Mouse (Mus musculus): ENCODE results near the gene Csnk1g2. TPM values are rescaled to one million over a fixed set of nuclear protein-coding genes. Genes with fewer than 3 reads are reported as not detected.
"Not testable (repeated sequence)": the region's sequence is repeated elsewhere in the genome, so short reads cannot be mapped to it uniquely, and the experiment has no call there.

Gene Csnk1g2
- polyA plus RNA-seq, 1 experiment from 2014 or later = 79.9 TPM

GRCm38 (mm10) chr10:80589879-80590854, 32.5 kb upstream of the Csnk1g2 start, which contains the start of gene Abhd17a:
Abhd17a (minus strand) TSS chr10:80590341.
- Histone ChIP-seq H3K36me3 (ENCODE audit: control insufficient read depth, insufficient read depth, low read length) (peaks cover 8% of the 10 kb centered on the region), H3K27ac (ENCODE audit: low read length) (peak within 1 kb of the TSS; percentile 68), H3K27me3 (ENCODE audit: control insufficient read depth, insufficient read depth, low read depth, low read length) (0 out of 2 replicates have a peak, but pooled peaks cover 4% of the 10 kb centered on the region), H3K4me1 (ENCODE audit: control insufficient read depth, insufficient read depth, low read length) (peaks cover 17% of the 10 kb centered on the region), H3K9me3 (replicated peaks; ENCODE audit: control insufficient read depth, low read length, poor library complexity, severe bottlenecking) (no peaks in the 10 kb centered on the region), H3K9ac (ENCODE audit: low read depth, low read length) (peak within 1 kb of the TSS; percentile 94), H3K4me3 (ENCODE audit: low read depth, low read length) (peak within 1 kb of the TSS; percentile 92), H3K4me2 (ENCODE audit: low read length) (peak within 1 kb of the TSS; percentile 65)
- WGBS = under 1% methylated on average over 68 of the region's 73 CpGs
- ATAC-seq = peak; percentile 95

- no peaks in the 10 kb centered on the region for H3K4me1 ChIP-seq (ENCODE audit: control insufficient read depth, insufficient read depth, low read length)
Observed at GRCm38 (mm10) chr10:80596318-80596717, 26.3 kb upstream of the Csnk1g2 start.

GRCm38 (mm10) chr10:80602698-80603325, 19.8 kb upstream of the Csnk1g2 start, which contains the start of the genes Scamp4 and Adat3:
Scamp4 (plus strand) TSS chr10:80602872.
Adat3 (plus strand) TSS chr10:80602880.
- H3K4me2 ChIP-seq (ENCODE audit: low read length) = peak within 1 kb of the TSS; percentile 77
- H3K27me3 ChIP-seq (ENCODE audit: control insufficient read depth, insufficient read depth, low read depth, low read length) = peaks cover 2% of the 10 kb centered on the region; the same call in 1 of the 2 replicates
- peak; percentile 95 for ATAC-seq
- peak within 1 kb of the TSS; percentile 93 for H3K27ac ChIP-seq (ENCODE audit: low read length)
- H3K36me3 ChIP-seq (ENCODE audit: control insufficient read depth, insufficient read depth, low read length) = peaks cover 18% of the 10 kb centered on the region
- H3K4me1 ChIP-seq (ENCODE audit: control insufficient read depth, insufficient read depth, low read length) = peaks cover 18% of the 10 kb centered on the region
- under 1% methylated on average over 54 of the region's 54 CpGs for WGBS
- H3K4me3 ChIP-seq (ENCODE audit: low read depth, low read length) = peak within 1 kb of the TSS; percentile 73
- no peaks in the 10 kb centered on the region for H3K9me3 ChIP-seq (replicated peaks; ENCODE audit: control insufficient read depth, low read length, poor library complexity, severe bottlenecking)
- H3K9ac ChIP-seq (ENCODE audit: low read depth, low read length) = peak within 1 kb of the TSS; percentile 80

More at GRCm38 (mm10) chr10:80596318-80596717, 26.3 kb upstream of the Csnk1g2 start:
- Histone ChIP-seq H3K27me3 (ENCODE audit: control insufficient read depth, insufficient read depth, low read depth, low read length) (peaks cover 6% of the 10 kb centered on the region; the same call in 1 of the 2 replicates), H3K4me3 (ENCODE audit: low read depth, low read length) (no peak overlapping the region), H3K27ac (ENCODE audit: low read length) (no peak overlapping the region), H3K9ac (ENCODE audit: low read depth, low read length) (no peak overlapping the region), H3K36me3 (ENCODE audit: control insufficient read depth, insufficient read depth, low read length) (no peaks in the 10 kb centered on the region), H3K9me3 (replicated peaks; ENCODE audit: control insufficient read depth, low read length, poor library complexity, severe bottlenecking) (no peaks in the 10 kb centered on the region), H3K4me2 (ENCODE audit: low read length) (no peak overlapping the region)
- WGBS = 35% methylated on average over 4 of the region's 4 CpGs
- no peak for ATAC-seq

GRCm38 (mm10) chr10:80603364-80603763, 19.3 kb upstream of the Csnk1g2 start:
- peaks cover 18% of the 10 kb centered on the region for H3K4me1 ChIP-seq (ENCODE audit: control insufficient read depth, insufficient read depth, low read length)
- H3K9ac ChIP-seq (ENCODE audit: low read depth, low read length) = peak overlapping the region; percentile 80
- H3K4me3 ChIP-seq (ENCODE audit: low read depth, low read length) = peak overlapping the region; percentile 73
- H3K9me3 ChIP-seq (replicated peaks; ENCODE audit: control insufficient read depth, low read length, poor library complexity, severe bottlenecking) = no peaks in the 10 kb centered on the region
- H3K27ac ChIP-seq (ENCODE audit: low read length) = peak overlapping the region; percentile 93
- WGBS = 31% methylated on average over 7 of the region's 7 CpGs
- peak; percentile 33 for ATAC-seq
- peak overlapping the region; percentile 77 for H3K4me2 ChIP-seq (ENCODE audit: low read length)
- H3K36me3 ChIP-seq (ENCODE audit: control insufficient read depth, insufficient read depth, low read length) = peaks cover 23% of the 10 kb centered on the region
- no peaks in the 10 kb centered on the region; the same call in 1 of the 2 replicates for H3K27me3 ChIP-seq (ENCODE audit: control insufficient read depth, insufficient read depth, low read depth, low read length)

- Histone ChIP-seq H3K4me2 (ENCODE audit: low read length) (peak overlapping the region; percentile 77), H3K9ac (ENCODE audit: low read depth, low read length) (peak overlapping the region; percentile 80), H3K4me1 (ENCODE audit: control insufficient read depth, insufficient read depth, low read length) (peaks cover 18% of the 10 kb centered on the region), H3K4me3 (ENCODE audit: low read depth, low read length) (peak overlapping the region; percentile 73; the same call in 1 of the 2 replicates), H3K36me3 (ENCODE audit: control insufficient read depth, insufficient read depth, low read length) (peaks cover 29% of the 10 kb centered on the region), H3K27me3 (ENCODE audit: control insufficient read depth, insufficient read depth, low read depth, low read length) (no peaks in the 10 kb centered on the region), H3K9me3 (replicated peaks; ENCODE audit: control insufficient read depth, low read length, poor library complexity, severe bottlenecking) (no peaks in the 10 kb centered on the region), H3K27ac (ENCODE audit: low read length) (no peak overlapping the region)
- ATAC-seq = no peak
- WGBS = 93% methylated on average over 7 of the region's 7 CpGs
Observed at GRCm38 (mm10) chr10:80604001-80604509, 18.6 kb upstream of the Csnk1g2 start.

DNA sequence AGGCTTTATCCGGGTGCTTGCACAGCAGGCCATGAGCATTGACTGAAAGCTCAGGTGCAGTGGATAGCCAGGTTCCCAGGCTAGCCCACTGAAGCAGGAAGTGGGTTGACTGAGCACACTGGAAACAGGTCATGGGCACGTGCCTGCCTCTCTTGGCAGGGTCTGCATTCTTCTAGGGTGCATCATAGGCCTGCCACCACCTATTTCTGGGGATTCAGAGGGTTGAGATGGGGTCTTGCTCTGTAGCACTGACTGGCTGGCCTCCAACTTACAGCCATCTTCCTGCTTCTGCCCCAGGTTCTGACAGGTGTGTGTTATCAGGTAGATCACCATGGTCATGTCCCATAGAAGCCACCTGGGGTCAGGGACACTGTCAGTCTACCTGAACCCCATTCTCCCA, 17.6 kb upstream of the Csnk1g2 start:
- H3K27me3 ChIP-seq (ENCODE audit: control insufficient read depth, insufficient read depth, low read depth, low read length) = no peaks in the 10 kb centered on the region
- H3K36me3 ChIP-seq (ENCODE audit: control insufficient read depth, insufficient read depth, low read length) = peaks cover 33% of the 10 kb centered on the region
- peaks cover 18% of the 10 kb centered on the region for H3K4me1 ChIP-seq (ENCODE audit: control insufficient read depth, insufficient read depth, low read length)
- H3K9ac ChIP-seq (ENCODE audit: low read depth, low read length) = no peak overlapping the region
- no peak overlapping the region for H3K4me3 ChIP-seq (ENCODE audit: low read depth, low read length)
- H3K9me3 ChIP-seq (replicated peaks; ENCODE audit: control insufficient read depth, low read length, poor library complexity, severe bottlenecking) = no peaks in the 10 kb centered on the region
- no peak overlapping the region for H3K4me2 ChIP-seq (ENCODE audit: low read length)
- ATAC-seq = no peak
- H3K27ac ChIP-seq (ENCODE audit: low read length) = no peak overlapping the region
- 88% methylated on average over 2 of the region's 2 CpGs for WGBS

DNA sequence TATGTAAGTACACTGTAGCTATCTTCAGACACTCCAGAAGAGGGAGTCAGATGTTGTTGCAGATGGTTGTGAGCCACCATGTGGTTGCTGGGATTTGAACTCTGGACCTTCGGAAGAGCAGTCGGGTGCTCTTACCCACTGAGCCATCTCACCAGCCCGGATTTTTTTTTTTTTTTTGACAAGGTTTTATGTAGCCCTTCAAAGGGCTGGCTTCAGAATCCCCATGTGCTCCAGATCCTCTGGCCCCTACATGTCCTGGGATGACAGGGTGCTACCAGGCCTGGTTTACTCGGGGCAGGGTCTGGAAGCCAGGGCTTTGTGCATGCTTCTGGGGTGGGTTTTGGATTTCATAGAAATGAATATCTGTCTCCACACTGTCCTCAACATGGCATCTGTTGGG, 16.9 kb upstream of the Csnk1g2 start, which contains the start of gene Gm49322:
TSS of gene Gm49322 (plus strand) at position 301 of the 400 bp plus-strand sequence.
- H3K36me3 ChIP-seq (ENCODE audit: control insufficient read depth, insufficient read depth, low read length) = peaks cover 33% of the 10 kb centered on the region
- not testable (repeated sequence) for H3K9me3 ChIP-seq (replicated peaks; ENCODE audit: control insufficient read depth, low read length, poor library complexity, severe bottlenecking); H3K27me3 ChIP-seq (ENCODE audit: control insufficient read depth, insufficient read depth, low read depth, low read length); ATAC-seq; H3K27ac ChIP-seq (ENCODE audit: low read length); H3K4me3 ChIP-seq (ENCODE audit: low read depth, low read length); H3K9ac ChIP-seq (ENCODE audit: low read depth, low read length); H3K4me2 ChIP-seq (ENCODE audit: low read length)
- H3K4me1 ChIP-seq (ENCODE audit: control insufficient read depth, insufficient read depth, low read length) = peaks cover 18% of the 10 kb centered on the region
- 92% methylated on average over 2 of the region's 4 CpGs for WGBS

GRCm38 (mm10) chr10:80606306-80606705, 16.3 kb upstream of the Csnk1g2 start:
- Histone ChIP-seq H3K27ac (ENCODE audit: low read length) (no peak overlapping the region), H3K9ac (ENCODE audit: low read depth, low read length) (no peak overlapping the region), H3K36me3 (ENCODE audit: control insufficient read depth, insufficient read depth, low read length) (peaks cover 33% of the 10 kb centered on the region), H3K27me3 (ENCODE audit: control insufficient read depth, insufficient read depth, low read depth, low read length) (no peaks in the 10 kb centered on the region), H3K4me3 (ENCODE audit: low read depth, low read length) (no peak overlapping the region), H3K4me2 (ENCODE audit: low read length) (no peak overlapping the region), H3K9me3 (replicated peaks; ENCODE audit: control insufficient read depth, low read length, poor library complexity, severe bottlenecking) (no peaks in the 10 kb centered on the region), H3K4me1 (ENCODE audit: control insufficient read depth, insufficient read depth, low read length) (peaks cover 18% of the 10 kb centered on the region)
- ATAC-seq = no peak
- WGBS = 95% methylated on average over 23 of the region's 23 CpGs

All from midbrain, embryonic 16.5 days (tissue).